Mouse (Mus musculus): ENCODE measurements at regions not wholly inside any gene's neighbourhood (a gene's known extent, or its start where the extent isn't known, plus 50 kb on each side); places are given as distances from the start of the nearest gene placed in this dataset.

- DNase-seq = no peak
Observed at GRCm38 (mm10) chr1:6059090-6059489, 1251.4 kb downstream of the Gm37988 start.

- peak; percentile 4 for DNase-seq
Observed at GRCm38 (mm10) chr1:6076543-6076942, 1268.9 kb downstream of the Gm37988 start.

- DNase-seq = no peak
Observed at GRCm38 (mm10) chr1:6081876-6082275, 1274.2 kb downstream of the Gm37988 start.

GRCm38 (mm10) chr1:6094162-6094934 is 1286.7 kb downstream of the Gm37988 start:
- DNase-seq = no peak

DNA sequence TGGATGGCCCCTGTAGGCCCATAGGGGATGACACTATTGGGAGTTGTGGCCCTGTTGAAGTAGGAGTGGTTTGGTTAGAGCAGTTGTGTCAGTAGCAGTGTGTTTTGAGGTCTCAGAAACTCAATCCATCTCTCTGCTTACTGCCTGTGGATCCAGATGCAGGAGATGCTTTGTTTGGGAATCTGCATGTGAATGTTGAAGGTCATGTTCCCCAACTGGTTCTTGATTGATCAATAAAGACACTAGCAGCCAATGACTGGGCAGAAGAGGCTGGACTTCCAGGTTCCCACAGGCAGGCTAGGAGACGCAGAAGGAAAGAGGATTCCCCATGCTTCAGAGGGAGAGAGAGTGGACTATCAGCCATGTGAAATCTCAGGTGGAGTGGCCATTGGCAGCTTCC is 1309.9 kb downstream of the Gm37988 start:
- no peak for DNase-seq

DNA sequence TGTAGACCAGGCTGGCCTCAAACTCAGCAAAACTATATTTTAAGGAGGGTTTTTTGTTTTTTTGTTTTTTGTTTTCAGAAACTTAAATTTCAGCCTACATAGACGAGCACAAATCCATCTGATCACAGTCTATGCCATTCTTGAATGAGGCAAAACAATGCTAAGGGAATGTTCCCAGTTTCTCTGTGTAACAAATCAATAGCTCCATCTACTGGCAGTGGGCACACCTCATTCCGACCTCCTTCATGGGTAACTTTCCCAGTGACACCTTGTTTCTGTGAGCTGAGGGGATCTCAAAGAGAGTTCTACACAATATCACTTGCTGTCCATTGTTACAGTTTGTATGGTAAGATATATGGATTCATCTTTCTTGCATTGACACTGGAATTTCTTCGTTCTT is 1327.4 kb downstream of the Gm37988 start:
- DNase-seq = peak; percentile 46

GRCm38 (mm10) chr1:6140245-6140644 is 1332.6 kb downstream of the Gm37988 start:
- no peak for DNase-seq

- no peak for DNase-seq
Observed at GRCm38 (mm10) chr1:6142816-6143215, 1335.1 kb downstream of the Gm37988 start.

DNA sequence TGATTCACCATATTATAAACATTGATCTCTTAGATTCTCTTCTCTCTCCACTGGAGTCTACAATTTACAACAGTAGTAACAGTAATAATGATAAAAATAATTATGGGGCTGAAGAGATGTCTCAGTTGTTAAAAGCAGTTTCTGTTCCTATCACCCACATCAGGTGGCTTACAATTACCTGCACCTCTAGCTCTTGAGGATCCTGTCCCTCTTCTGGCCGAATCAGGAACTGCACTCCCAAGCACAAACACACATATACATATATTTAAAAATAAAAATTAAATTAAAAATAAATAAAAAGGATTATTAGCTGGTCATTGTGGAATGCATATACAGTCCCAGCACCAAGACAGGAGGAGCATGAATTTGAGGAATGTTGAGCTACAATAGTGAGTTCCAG is 1336.2 kb downstream of the Gm37988 start:
- no peak for DNase-seq

- DNase-seq = peak; percentile 4
Observed at GRCm38 (mm10) chr1:6152436-6152835, 1344.7 kb downstream of the Gm37988 start.
